Mouse (Mus musculus): Measurements from ENCODE around the gene Cenpk. TPM values are rescaled to one million over a fixed set of nuclear protein-coding genes. Genes with fewer than 3 reads are reported as not detected.

The Cenpk gene
- polyA plus RNA-seq, 1 experiment from 2014 or later = 54.7 TPM

DNA sequence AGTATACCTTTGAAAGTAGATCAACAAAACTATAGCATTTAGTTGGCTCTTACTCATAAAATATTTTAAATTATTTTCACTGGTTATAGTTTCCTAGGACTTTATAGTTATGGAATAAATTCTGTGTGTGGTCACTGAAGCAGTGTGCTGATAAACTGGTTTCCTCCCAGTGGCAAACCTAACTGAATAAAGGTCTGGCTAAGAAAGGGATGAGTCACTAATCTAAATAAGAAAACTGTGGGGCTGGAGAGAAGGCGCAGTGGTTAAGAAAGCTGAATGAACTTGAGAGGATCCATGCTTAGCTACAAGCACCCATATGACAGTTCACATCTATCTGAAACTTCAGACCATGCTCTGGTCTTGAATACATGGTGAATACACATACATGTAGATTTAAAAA is 67.1 kb downstream of the Cenpk start:
- ATAC-seq (ENCODE audit: insufficient read depth, low FRiP score, low TSS enrichment) = no peak
- H3K4me2 ChIP-seq (ENCODE audit: low read depth) = no peak overlapping the region
- no peak overlapping the region for H3K27ac ChIP-seq (ENCODE audit: low read depth, low read length)
- no peaks in the 10 kb centered on the region for H3K36me3 ChIP-seq (ENCODE audit: control insufficient read depth, insufficient read depth, low read length)
- no peak for DNase-seq (ENCODE audit: low spot score)
- no peak overlapping the region for H3K4me3 ChIP-seq (ENCODE audit: low read depth, low read length)
- no peak overlapping the region for H3K9ac ChIP-seq (ENCODE audit: low read length)
- H3K9me3 ChIP-seq (ENCODE audit: control insufficient read depth, low read length) = no peaks in the 10 kb centered on the region
- 91% methylated on average over 1 of the region's 1 CpGs for WGBS
- H3K4me1 ChIP-seq (ENCODE audit: control insufficient read depth, insufficient read depth, low read length) = no peaks in the 10 kb centered on the region
- H3K27me3 ChIP-seq (ENCODE audit: control insufficient read depth, insufficient read depth, low read length) = no peaks in the 10 kb centered on the region

Other genes with a start within 250 kb of the Cenpk start
- 23.2 and 25.2 TPM in 2 replicates for gene Nln, start 119.0 kb upstream of the Cenpk start, polyA plus RNA-seq (2014; fragmentation: Nextera tagmentation; extraction: Ambion mirVana)
- 25.2 and 29.8 TPM in 2 replicates for gene Sgtb, start 118.9 kb upstream of the Cenpk start, polyA plus RNA-seq (2014; fragmentation: Nextera tagmentation; extraction: Ambion mirVana)
- gene Trappc13, start 50.1 kb upstream of the Cenpk start, polyA plus RNA-seq (2014; fragmentation: Nextera tagmentation; extraction: Ambion mirVana) = 76.1 and 79.7 TPM in 2 replicates
- 25.2 and 27.5 TPM in 2 replicates for gene Trim23, start 49.8 kb upstream of the Cenpk start, polyA plus RNA-seq (2014; fragmentation: Nextera tagmentation; extraction: Ambion mirVana)
- gene Ppwd1, start 232 bp downstream of the Cenpk start, polyA plus RNA-seq (2014; fragmentation: Nextera tagmentation; extraction: Ambion mirVana) = 15.5 and 16.4 TPM in 2 replicates
- gene Adamts6, start 59.2 kb downstream of the Cenpk start, polyA plus RNA-seq (2014; fragmentation: Nextera tagmentation; extraction: Ambion mirVana) = 2.6 and 3.1 TPM in 2 replicates

All from neural tube, embryonic 11.5 days (tissue).